Mouse (Mus musculus) CH12.LX (cell line): ENCODE data around the gene Wdr95. TPM values are rescaled to one million over a fixed set of nuclear protein-coding genes. Genes with fewer than 3 reads are reported as not detected.

ENCODE experiments used
- DNase-seq: peaks from one replicate; pipeline ENCODE4 v3.0.0-alpha.2; 2013; ENCODE audit errors: extremely low read depth
- H3K27ac ChIP-seq: 2 replicates; pipeline ENCODE4 v1.5.1; 2012; ENCODE audit warnings: low read depth, mild to moderate bottlenecking, control low read depth, moderate library complexity; ENCODE audit not compliant: insufficient read depth
- H3K27me3 ChIP-seq: replicated peaks from 2 replicates; pipeline ENCODE3; 2012; ENCODE audit warnings: inconsistent platforms
- H3K36me3 ChIP-seq, 2 experiments: replicated peaks in 1 of 2; 2 replicates each; pipeline versions ENCODE3 to v1.6.1; 2012; ENCODE audit warnings: inconsistent platforms in 1 of 2, low read length in 1 of 2, mild to moderate bottlenecking in 1 of 2, mixed read lengths in 1 of 2, moderate library complexity in 1 of 2; ENCODE audit not compliant: control insufficient read depth in 1 of 2, insufficient read depth in 1 of 2
- H3K4me1 ChIP-seq, 2 experiments: 2 replicates each; pipeline ENCODE4 v1.6.1; 2012; ENCODE audit warnings: inconsistent platforms in 1 of 2, moderate library complexity in 1 of 2; ENCODE audit not compliant: insufficient read depth in 2 of 2, control insufficient read depth in 1 of 2
- H3K4me2 ChIP-seq: 2 replicates; pipeline ENCODE4 v1.6.1; 2012; ENCODE audit warnings: low read depth, mild to moderate bottlenecking, control low read depth; ENCODE audit not compliant: poor library complexity, insufficient read depth, severe bottlenecking
- H3K4me3 ChIP-seq, 3 experiments: fragments of 150-350 bp in 1 of 3; sonication (generic) in 1 of 3; replicated peaks in 1 of 3; 2 replicates each; pipeline versions ENCODE3 to v1.5.1; 2011 to 2012; ENCODE audit warnings: low read depth in 2 of 3, low read length in 2 of 3, mild to moderate bottlenecking in 2 of 3, moderate library complexity in 2 of 3, control low read depth in 1 of 3, improper control_type of control experiment in 1 of 3, inconsistent platforms in 1 of 3, mixed read lengths in 1 of 3; ENCODE audit not compliant: poor library complexity in 1 of 3
- H3K79me2 ChIP-seq: replicated peaks from 2 replicates; pipeline ENCODE4 v1.6.1; 2012; ENCODE audit warnings: mild to moderate bottlenecking, moderate library complexity; ENCODE audit not compliant: control insufficient read depth, poor library complexity, insufficient read depth, severe bottlenecking; ENCODE audit errors: extremely low read depth
- H3K9ac ChIP-seq: 2 replicates; pipeline ENCODE4 v1.6.1; 2012; ENCODE audit warnings: low read depth, mild to moderate bottlenecking, control low read depth, moderate library complexity; ENCODE audit not compliant: insufficient read depth
- H3K9me3 ChIP-seq: replicated peaks from 2 replicates; pipeline ENCODE3; 2012; ENCODE audit warnings: low read length, inconsistent platforms, mixed read lengths
- BHLHE40 ChIP-seq: IDR thresholded peaks from 2 replicates; pipeline ENCODE4 v1.6.1; 2011; ENCODE audit warnings: mild to moderate bottlenecking, low read depth, low read length, improper control_type of control experiment
- CHD1 ChIP-seq: IDR thresholded peaks from 2 replicates; pipeline ENCODE4 v1.6.1; 2012; ENCODE audit warnings: low read depth, low read length, improper control_type of control experiment, inconsistent platforms
- CHD2 ChIP-seq: IDR thresholded peaks from 2 replicates; pipeline ENCODE4 v1.6.1; 2011; ENCODE audit warnings: low read length, improper control_type of control experiment
- CTCF ChIP-seq, 2 experiments: IDR thresholded peaks in 1 of 2; conservative IDR thresholded peaks in 1 of 2; 2 replicates each; pipeline ENCODE4 v1.5.1; 2011 to 2012; ENCODE audit warnings: low read depth in 2 of 2, low read length in 2 of 2, improper control_type of control experiment in 1 of 2, inconsistent platforms in 1 of 2, mild to moderate bottlenecking in 1 of 2, moderate library complexity in 1 of 2
- E2F4 ChIP-seq: IDR thresholded peaks from 2 replicates; pipeline ENCODE4 v1.6.1; 2011; ENCODE audit warnings: low read depth, low read length, improper control_type of control experiment; ENCODE audit not compliant: insufficient replicate concordance
- HCFC1 ChIP-seq: IDR thresholded peaks from 2 replicates; pipeline ENCODE4 v1.6.1; 2012; ENCODE audit warnings: low read depth, mild to moderate bottlenecking, inconsistent platforms, low read length, improper control_type of control experiment
- IRF4 ChIP-seq: IDR thresholded peaks from 2 replicates; pipeline ENCODE4 v1.6.1; 2014; ENCODE audit warnings: low read depth, mild to moderate bottlenecking, inconsistent platforms, low read length, improper control_type of control experiment
- MAFK ChIP-seq: IDR thresholded peaks from 2 replicates; pipeline ENCODE4 v1.6.1; 2011; ENCODE audit warnings: low read length, improper control_type of control experiment; ENCODE audit not compliant: insufficient replicate concordance
- MAX ChIP-seq: IDR thresholded peaks from 2 replicates; pipeline ENCODE4 v1.6.1; 2011; ENCODE audit warnings: low read length, improper control_type of control experiment
- MEF2A ChIP-seq: IDR thresholded peaks from 2 replicates; pipeline ENCODE4 v1.6.1; 2014; ENCODE audit warnings: low read depth, mild to moderate bottlenecking, inconsistent platforms, low read length, improper control_type of control experiment, borderline replicate concordance
- MYC ChIP-seq: IDR thresholded peaks from 2 replicates; pipeline ENCODE4 v1.6.1; 2011; ENCODE audit warnings: low read depth, mild to moderate bottlenecking, improper control_type of control experiment, low read length
- NRF1 ChIP-seq: IDR thresholded peaks from 2 replicates; pipeline ENCODE4 v1.6.1; 2014; ENCODE audit warnings: low read depth, mild to moderate bottlenecking, inconsistent platforms, low read length, improper control_type of control experiment, moderate library complexity
- SIN3A ChIP-seq: IDR thresholded peaks from 2 replicates; pipeline ENCODE4 v1.6.1; 2012; ENCODE audit warnings: low read length, improper control_type of control experiment, inconsistent platforms
- SMC3 ChIP-seq: IDR thresholded peaks from 2 replicates; pipeline ENCODE4 v1.6.1; 2011; ENCODE audit warnings: low read depth, low read length, improper control_type of control experiment
- TCF12 ChIP-seq: IDR thresholded peaks from 2 replicates; pipeline ENCODE4 v1.6.1; 2014; ENCODE audit warnings: low read depth, mild to moderate bottlenecking, inconsistent platforms, low read length, improper control_type of control experiment
- USF1 ChIP-seq: IDR thresholded peaks from 2 replicates; pipeline ENCODE4 v1.6.1; 2014; ENCODE audit warnings: low read depth, mild to moderate bottlenecking, inconsistent platforms, low read length, improper control_type of control experiment
- USF2 ChIP-seq: conservative IDR thresholded peaks from 2 replicates; pipeline ENCODE4 v1.6.1; 2011; ENCODE audit warnings: low read depth, low read length, improper control_type of control experiment
- ZMIZ1 ChIP-seq: IDR thresholded peaks from 2 replicates; pipeline ENCODE4 v1.6.1; 2012; ENCODE audit warnings: low read depth, mild to moderate bottlenecking, inconsistent platforms, low read length, improper control_type of control experiment
- ZNF384 ChIP-seq: IDR thresholded peaks from 2 replicates; pipeline ENCODE4 v1.6.1; 2012; ENCODE audit warnings: low read depth, low read length, improper control_type of control experiment, inconsistent platforms
- dilution Hi-C: fragments of 300-500 bp; cut with MboI; formaldehyde crosslinking; loops from 2 replicates; pipeline ENCODE4 v1.14.3; 2020; ENCODE audit warnings: low sequenced_read_pairs; ENCODE audit not compliant: extremely low pct_unique_long_range_greater_than_20kb, extremely low pct_ligation_motif_present
- in situ Hi-C: fragments of 300-500 bp; cut with MboI; formaldehyde crosslinking; loops from 3 replicates; pipeline ENCODE4 v1.14.3; 2019; ENCODE audit warnings: low sequenced_read_pairs, low pct_ligation_motif_present, low pct_unique_long_range_greater_than_20kb, mixed read lengths
- polyA plus RNA-seq: library from polyadenylated mRNA; unstranded; fragments of >175 nt; gene quantifications from 2 replicates; pipeline ENCODE4 v1.2.1, GENCODE M21; 2012; ENCODE audit warnings: low read depth; ENCODE audit not compliant: insufficient read length
- total RNA-seq, 2 experiments: library from RNA; depleted of rRNA; stranded (reverse); fragments of 300-350 nt in 1 of 2; fragments of >200 nt in 1 of 2; gene quantifications; 2 replicates each; pipeline ENCODE4 v1.2.3; 2012 to 2014

Wdr95 gene
- total RNA-seq (2012; rRNA removed) (not detected in 2 replicates), total RNA-seq (2014; rRNA removed) (not detected in 2 replicates), polyA plus RNA-seq (not detected in 2 replicates)

DNA sequence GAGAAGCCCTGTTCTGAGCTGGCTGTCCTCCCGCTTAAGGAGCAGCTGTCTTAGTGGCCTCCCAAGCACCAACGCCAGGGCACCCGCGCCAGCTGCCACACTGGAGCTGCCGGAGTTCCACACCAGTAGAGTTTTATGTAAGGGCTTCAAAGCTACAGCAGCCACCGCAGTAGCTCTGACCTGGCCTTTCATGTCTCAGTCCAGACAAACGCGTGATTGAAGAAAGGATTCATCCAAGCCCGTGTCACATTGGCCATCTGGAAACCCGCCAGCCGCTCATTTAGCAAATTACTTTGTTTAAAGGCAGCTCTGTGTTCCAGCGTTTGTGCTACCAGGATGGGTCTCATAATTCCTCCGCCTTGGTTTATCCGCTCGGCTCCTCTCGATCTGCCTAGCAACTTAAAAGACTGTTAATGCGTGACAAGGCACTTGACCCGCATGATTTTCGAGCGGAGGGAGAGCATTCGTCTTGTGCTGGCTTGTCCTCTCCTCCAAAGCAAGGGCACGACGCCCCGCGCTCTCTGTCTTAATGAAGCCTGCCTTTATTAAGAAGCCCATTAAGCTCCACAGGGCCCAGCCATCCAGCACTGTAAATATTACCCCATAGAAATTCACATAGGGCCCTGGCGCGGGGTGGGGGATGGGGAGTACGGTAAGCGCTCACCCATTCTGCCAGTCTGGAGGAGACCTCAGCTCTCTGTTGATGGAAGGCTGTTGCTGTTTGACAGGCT lies at the start of gene Wdr95:
Gene Wdr95 (plus strand): TSS at position 681 of the 731 bp plus-strand sequence.
- Histone ChIP-seq H3K4me2 (no peak within 1 kb of the TSS), H3K4me1 (peaks cover 0 to 29% of the 10 kb centered on the region in 2 experiments; a peak in 2 of 4 replicates), H3K27ac (no peak within 1 kb of the TSS), H3K79me2 (no peaks in the 10 kb centered on the region), H3K9me3 (peaks cover 9% of the 10 kb centered on the region), H3K9ac (no peak within 1 kb of the TSS), H3K4me3 (no peak within 1 kb of the TSS), H3K36me3 (no peaks in the 10 kb centered on the region), H3K27me3 (no peaks in the 10 kb centered on the region)
- TF ChIP-seq SMC3, result no peak
- TF ChIP-seq USF2, result no peak
- TF ChIP-seq MAX, result no peak
- no peak for TF ChIP-seq TCF12
- no peak for TF ChIP-seq BHLHE40
- TF ChIP-seq HCFC1, result no peak
- no peak for TF ChIP-seq USF1
- no peak for TF ChIP-seq NRF1
- no peak for TF ChIP-seq SIN3A
- TF ChIP-seq IRF4, result no peak
- TF ChIP-seq CHD2, result no peak
- no peak for TF ChIP-seq CHD1
- TF ChIP-seq ZNF384, result no peak
- TF ChIP-seq ZMIZ1, result no peak
- TF ChIP-seq MAFK, result no peak
- TF ChIP-seq CTCF (conservative IDR thresholded peaks at IDR 0.05 in 1 of 2, IDR thresholded peaks at IDR 0.05 in 1 of 2; ENCODE audit: low read depth in 2 of 2, low read length in 2 of 2), result no peak
- no peak for TF ChIP-seq E2F4
- DNase-seq, result no peak
- dilution Hi-C loops, result no loop called here
- in situ Hi-C loops, result loop anchor here (10.0 kb wide), 1 partner anchor 73 kb away; no protein-coding TSS in a partner anchor

DNA sequence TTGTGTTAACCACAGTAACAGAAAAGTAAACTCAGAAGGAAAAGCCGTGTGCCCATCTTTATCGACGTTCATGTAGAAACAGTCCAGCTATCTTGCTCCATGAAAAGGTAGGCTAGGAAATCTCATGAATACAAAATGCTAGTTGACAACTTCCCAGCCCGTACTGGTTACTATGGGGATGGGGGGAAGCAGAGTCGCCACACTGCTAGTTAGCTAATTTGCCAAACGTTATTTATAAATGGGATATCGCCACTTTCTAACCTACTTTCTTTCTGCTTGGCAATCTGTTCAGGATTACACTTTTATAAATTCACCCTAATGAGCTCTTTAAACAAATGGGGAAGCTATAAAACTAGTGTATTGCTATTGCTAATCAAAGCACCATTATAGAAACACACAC lies 46.6 kb upstream of the Wdr95 start:
- Histone ChIP-seq H3K4me1 (no peaks in the 10 kb centered on the region), H3K27ac (no peak overlapping the region), H3K9me3 (peaks cover 2% of the 10 kb centered on the region), H3K9ac (no peak overlapping the region), H3K4me3 (no peak overlapping the region), H3K27me3 (no peaks in the 10 kb centered on the region), H3K79me2 (no peaks in the 10 kb centered on the region), H3K4me2 (no peak overlapping the region), H3K36me3 (no peaks in the 10 kb centered on the region)
- in situ Hi-C loops, result no loop called here
- TF ChIP-seq MYC, result no peak
- TF ChIP-seq MEF2A, result no peak
- no peak for TF ChIP-seq USF1
- DNase-seq, result no peak
- dilution Hi-C loops, result no loop called here
